ENCODE assay signal across 10 mouse cellular contexts in genomic region chr10:99615371-99615770, GRCm38 (mm10).
"Had no signal": no experiment of that assay in that cellular context is flagged by ENCODE, and none has a peak within 500 bp of the region (broad histone marks: within the 10 kb centered on the region; RNA-seq: fewer than 3 reads in every experiment).

No protein-coding gene starts in this region.

- H3K4me2 ChIP-seq: limb, embryonic 13.5 days; liver, embryonic 12.5 days; liver, embryonic 15.5 days; lung, embryonic 15.5 days; midbrain, embryonic 15.5 days; neural tube, embryonic 12.5 days had no signal

- ATAC-seq: liver, embryonic 12.5 days had no signal

- H3K36me3 ChIP-seq: limb, embryonic 13.5 days; liver, embryonic 12.5 days; liver, embryonic 15.5 days; lung, embryonic 15.5 days; midbrain, embryonic 10.5 days; midbrain, embryonic 15.5 days; neural tube, embryonic 12.5 days had no signal

- H3K27me3 ChIP-seq: limb, embryonic 13.5 days; liver, embryonic 12.5 days; liver, embryonic 15.5 days; lung, embryonic 15.5 days; midbrain, embryonic 15.5 days; neural tube, embryonic 12.5 days had no signal

- H3K4me1 ChIP-seq: limb, embryonic 13.5 days; liver, embryonic 12.5 days; liver, embryonic 15.5 days; lung, embryonic 15.5 days; megakaryocyte, embryonic 14.5 days; midbrain, embryonic 10.5 days; midbrain, embryonic 15.5 days; neural tube, embryonic 12.5 days had no signal

- H3K4me3 ChIP-seq: left cerebral cortex, adult 2 months; limb, embryonic 13.5 days; liver, embryonic 12.5 days; liver, embryonic 15.5 days; lung, embryonic 15.5 days; megakaryocyte, embryonic 14.5 days; midbrain, embryonic 10.5 days; midbrain, embryonic 15.5 days; neural tube, embryonic 12.5 days had no signal

- H3K9me3 ChIP-seq: liver, embryonic 12.5 days; liver, embryonic 15.5 days; lung, embryonic 15.5 days; midbrain, embryonic 10.5 days; midbrain, embryonic 15.5 days; neural tube, embryonic 12.5 days had no signal

- H3K27ac ChIP-seq: kidney, postnatal 0 days; left cerebral cortex, adult 2 months; limb, embryonic 13.5 days; liver, embryonic 12.5 days; liver, embryonic 15.5 days; lung, embryonic 15.5 days; midbrain, embryonic 10.5 days; midbrain, embryonic 15.5 days; neural tube, embryonic 12.5 days had no signal

- H3K9ac ChIP-seq: limb, embryonic 13.5 days; liver, embryonic 12.5 days; liver, embryonic 15.5 days; lung, embryonic 15.5 days; midbrain, embryonic 15.5 days; neural tube, embryonic 12.5 days had no signal
